Mouse (Mus musculus) liver, embryonic 14.5 days (tissue): ENCODE results near the gene Oscar.

Source experiments
- CTCF ChIP-seq: IDR thresholded peaks from 2 replicates; pipeline ENCODE4 v1.5.1; 2016; ENCODE audit warnings: antibody characterized with exemption, low read depth, control low read depth
- EP300 ChIP-seq: IDR thresholded peaks from 2 replicates; pipeline ENCODE4 v1.6.1; 2016; ENCODE audit warnings: antibody characterized with exemption, low read depth

DNA sequence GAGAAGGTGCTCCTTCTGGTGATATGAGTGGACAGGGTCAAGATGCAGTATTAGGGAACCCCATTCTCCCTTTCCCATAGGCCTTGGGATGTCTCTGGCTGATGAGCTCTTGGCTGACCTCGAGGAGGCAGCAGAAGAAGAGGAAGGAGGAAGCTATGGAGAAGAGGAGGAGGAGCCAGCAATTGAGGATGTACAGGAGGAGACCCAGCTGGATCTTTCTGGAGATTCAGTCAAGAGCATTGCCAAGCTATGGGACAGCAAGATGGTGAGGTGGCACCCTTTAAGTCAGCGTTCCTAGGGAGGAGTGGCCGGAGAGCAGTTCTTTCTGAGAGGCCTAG, 14.5 kb upstream of the Oscar start:
- TF ChIP-seq CTCF, result no peak
- no peak for TF ChIP-seq EP300
